Mouse (Mus musculus): ENCODE measurements around the gene Apbb2. TPM values are rescaled to one million over a fixed set of nuclear protein-coding genes. Genes with fewer than 3 reads are reported as not detected.

The Apbb2 gene
- polyA plus RNA-seq, 1 experiment, result 27.7 TPM

DNA sequence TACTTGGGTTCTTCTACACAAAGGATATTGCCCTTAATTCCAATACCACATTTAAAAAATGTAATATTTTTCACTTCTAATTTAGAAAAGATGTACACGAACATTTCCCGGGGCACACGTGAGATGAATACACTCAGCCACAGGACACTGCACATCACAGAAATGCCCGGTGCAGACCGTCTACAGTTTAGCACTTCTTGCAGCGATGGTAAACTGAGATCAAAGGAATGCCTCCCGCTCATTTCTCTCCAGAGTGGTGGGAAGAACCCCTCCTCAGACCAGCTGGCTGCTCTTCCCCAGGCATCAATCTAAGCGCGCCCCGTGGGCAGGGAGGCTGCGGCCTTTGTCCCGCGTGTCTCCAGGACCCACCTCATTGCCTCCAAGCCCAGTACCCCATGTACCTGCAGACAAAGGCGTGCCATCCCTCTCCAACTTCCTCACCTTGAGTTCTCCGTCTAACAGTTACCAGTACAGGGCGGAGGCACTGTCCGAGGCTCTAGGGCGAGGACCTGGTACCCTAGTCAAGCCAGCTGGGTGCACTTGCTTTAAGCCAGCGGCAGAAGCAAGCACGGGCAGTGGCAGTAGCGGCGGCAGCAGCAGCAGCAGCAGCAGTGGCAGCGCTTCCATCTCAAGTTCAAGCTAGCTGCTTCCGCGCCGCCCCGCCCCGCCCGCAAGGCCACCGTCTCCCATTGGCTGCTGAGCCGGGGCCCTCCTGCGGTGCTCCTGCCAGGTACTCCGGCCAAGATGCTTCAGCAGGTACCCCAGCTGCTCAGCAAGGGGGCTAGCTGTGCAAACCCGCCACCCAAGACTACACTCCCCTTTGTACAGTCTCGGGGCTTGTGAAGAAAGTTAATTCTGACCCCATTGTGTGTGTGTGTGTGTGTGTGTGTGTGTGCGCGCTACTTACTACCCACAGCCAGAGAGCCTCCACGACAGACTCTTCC is 281.3 kb downstream of the Apbb2 start:
- Histone ChIP-seq H3K27me3 (replicated peaks; ENCODE audit: control insufficient read depth, insufficient read depth, low read length) (no peaks in the 10 kb centered on the region), H3K27ac (ENCODE audit: insufficient read depth, low read depth, low read length) (no peak overlapping the region), H3K4me3 (ENCODE audit: insufficient read depth, low read depth, low read length) (peak overlapping the region; percentile 33), H3K36me3 (ENCODE audit: control insufficient read depth, insufficient read depth, low read length) (no peaks in the 10 kb centered on the region), H3K4me1 (ENCODE audit: control insufficient read depth, insufficient read depth, low read length) (peaks cover 6% of the 10 kb centered on the region; the same call in 1 of the 2 replicates)
- DNase-seq, result peak; percentile 77
- no peak for TF ChIP-seq CTCF (conservative IDR thresholded peaks at IDR 0.05; ENCODE audit: insufficient read depth, insufficient read length, low read depth, low read length)
- no peak for TF ChIP-seq POLR2A (IDR thresholded peaks at IDR 0.05; ENCODE audit: low read depth, low read length)
- 28% methylated on average over 38 of the region's 38 CpGs for WGBS

DNA sequence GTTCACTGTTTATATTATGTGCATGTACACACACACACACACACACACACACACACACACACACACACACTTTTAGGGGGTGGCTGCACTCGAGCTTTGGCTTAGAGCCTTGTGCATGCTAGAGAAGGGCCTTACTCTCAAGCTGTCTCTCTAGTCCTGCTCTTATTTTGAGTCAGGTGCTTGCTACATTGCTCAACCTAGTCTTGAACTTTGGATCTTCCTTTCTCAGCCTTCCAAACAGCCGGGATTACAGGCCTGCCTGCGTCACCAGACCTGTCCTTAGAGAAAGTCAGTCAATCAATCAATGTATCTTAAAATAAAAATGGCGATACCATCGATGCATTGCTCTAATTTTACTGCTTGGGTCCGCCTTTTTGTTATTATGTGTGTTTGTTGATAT is 287.8 kb downstream of the Apbb2 start:
- H3K4me3 ChIP-seq (ENCODE audit: insufficient read depth, low read depth, low read length), result no peak overlapping the region
- no peaks in the 10 kb centered on the region for H3K27me3 ChIP-seq (replicated peaks; ENCODE audit: control insufficient read depth, insufficient read depth, low read length)
- H3K36me3 ChIP-seq (ENCODE audit: control insufficient read depth, insufficient read depth, low read length), result no peaks in the 10 kb centered on the region
- WGBS, result 74% methylated on average over 6 of the region's 6 CpGs
- peak; percentile 47 for DNase-seq
- TF ChIP-seq POLR2A (IDR thresholded peaks at IDR 0.05; ENCODE audit: low read depth, low read length) (no peak), CTCF (conservative IDR thresholded peaks at IDR 0.05; ENCODE audit: insufficient read depth, insufficient read length, low read depth, low read length) (no peak)
- no peak overlapping the region for H3K27ac ChIP-seq (ENCODE audit: insufficient read depth, low read depth, low read length)
- peaks cover 6% of the 10 kb centered on the region; the same call in 1 of the 2 replicates for H3K4me1 ChIP-seq (ENCODE audit: control insufficient read depth, insufficient read depth, low read length)

DNA sequence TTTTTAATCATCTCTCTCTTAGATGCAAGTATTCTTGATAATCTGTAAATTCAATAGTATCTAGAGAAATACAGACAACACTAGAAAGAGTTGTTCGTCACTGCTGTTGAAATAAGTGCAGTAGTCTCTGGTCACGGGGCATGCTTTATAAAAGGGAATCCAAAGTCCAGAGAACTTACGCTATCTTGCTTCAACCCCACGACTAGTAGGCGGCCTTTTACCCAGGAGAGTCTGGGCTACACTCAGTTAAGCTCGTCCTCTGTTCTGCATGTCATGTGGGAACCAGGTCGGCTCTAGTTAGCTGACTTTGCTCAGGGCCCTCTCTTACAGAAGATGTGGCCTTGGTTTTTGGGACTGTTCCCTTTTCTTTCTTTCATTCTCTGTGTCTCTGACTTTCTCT is 289.8 kb downstream of the Apbb2 start:
- WGBS, result 62% methylated on average over 7 of the region's 7 CpGs
- DNase-seq, result peak; percentile 56
- TF ChIP-seq POLR2A (IDR thresholded peaks at IDR 0.05; ENCODE audit: low read depth, low read length), result no peak
- no peak for TF ChIP-seq CTCF (conservative IDR thresholded peaks at IDR 0.05; ENCODE audit: insufficient read depth, insufficient read length, low read depth, low read length)
- Histone ChIP-seq H3K27me3 (replicated peaks; ENCODE audit: control insufficient read depth, insufficient read depth, low read length) (no peaks in the 10 kb centered on the region), H3K4me1 (ENCODE audit: control insufficient read depth, insufficient read depth, low read length) (peaks cover 6% of the 10 kb centered on the region; the same call in 1 of the 2 replicates), H3K36me3 (ENCODE audit: control insufficient read depth, insufficient read depth, low read length) (no peaks in the 10 kb centered on the region), H3K4me3 (ENCODE audit: insufficient read depth, low read depth, low read length) (no peak overlapping the region), H3K27ac (ENCODE audit: insufficient read depth, low read depth, low read length) (no peak overlapping the region)

DNA sequence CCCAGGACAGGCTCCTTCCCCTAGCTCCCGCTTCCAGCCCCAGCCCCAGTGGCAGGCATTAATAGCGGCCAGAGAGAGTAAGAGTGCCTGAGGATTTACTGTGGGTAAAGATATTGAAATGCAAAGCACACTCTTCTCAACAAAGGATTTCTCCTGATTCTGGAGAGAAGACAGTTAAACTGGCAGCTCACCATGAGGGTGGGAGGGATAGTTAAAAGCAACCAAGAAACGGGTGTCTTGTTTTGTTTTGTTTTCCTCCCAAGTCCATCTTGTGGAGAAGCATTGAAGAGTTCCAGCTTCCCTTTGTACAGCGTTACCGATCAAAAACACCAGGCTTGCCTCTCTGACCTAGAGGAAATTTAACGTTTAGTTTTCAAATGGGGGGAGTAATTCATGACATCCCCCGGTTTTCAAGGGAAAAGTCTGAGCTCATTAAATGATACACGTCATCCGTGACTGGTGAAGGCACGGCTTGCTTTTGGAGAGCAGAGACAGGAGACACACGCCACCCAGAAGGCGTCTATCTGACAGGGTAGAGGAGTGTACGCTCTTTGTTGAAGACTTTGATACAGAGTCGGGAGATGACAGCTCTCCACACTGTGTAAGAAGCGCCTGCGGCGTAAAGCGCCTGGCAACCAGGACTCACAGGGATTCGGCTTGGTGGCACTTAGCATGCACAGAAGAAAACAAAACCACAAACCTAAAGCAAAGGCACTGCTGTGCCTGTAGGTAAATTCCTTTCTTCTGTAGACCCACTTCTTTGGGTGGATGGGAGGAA is 290.4 kb downstream of the Apbb2 start:
- no peaks in the 10 kb centered on the region for H3K27me3 ChIP-seq (replicated peaks; ENCODE audit: control insufficient read depth, insufficient read depth, low read length)
- no peak overlapping the region for H3K27ac ChIP-seq (ENCODE audit: insufficient read depth, low read depth, low read length)
- H3K4me3 ChIP-seq (ENCODE audit: insufficient read depth, low read depth, low read length), result no peak overlapping the region
- H3K4me1 ChIP-seq (ENCODE audit: control insufficient read depth, insufficient read depth, low read length), result peaks cover 6% of the 10 kb centered on the region; the same call in 1 of the 2 replicates
- DNase-seq, result no peak
- TF ChIP-seq POLR2A (IDR thresholded peaks at IDR 0.05; ENCODE audit: low read depth, low read length) (no peak), CTCF (conservative IDR thresholded peaks at IDR 0.05; ENCODE audit: insufficient read depth, insufficient read length, low read depth, low read length) (no peak)
- 61% methylated on average over 19 of the region's 19 CpGs for WGBS
- no peaks in the 10 kb centered on the region for H3K36me3 ChIP-seq (ENCODE audit: control insufficient read depth, insufficient read depth, low read length)

DNA sequence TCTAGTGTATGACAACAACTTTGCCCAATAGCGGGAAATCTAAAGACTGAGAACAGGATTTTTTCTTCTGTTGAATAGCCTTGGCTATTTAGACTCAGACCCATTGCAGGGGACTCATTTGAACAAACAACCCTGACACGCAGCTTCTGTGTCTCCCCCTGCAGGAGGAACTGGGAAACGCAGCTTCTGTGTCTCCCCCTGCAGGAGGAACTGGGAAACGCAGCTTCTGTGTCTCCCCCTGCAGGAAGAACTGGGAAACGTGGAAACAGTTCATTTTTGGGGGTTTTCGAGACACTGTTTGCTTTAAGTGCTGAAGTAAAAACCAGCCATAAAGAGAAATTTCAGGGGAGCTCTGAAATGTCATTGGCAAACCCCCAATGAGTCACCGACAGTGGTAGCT is 292.2 kb downstream of the Apbb2 start:
- 77% methylated on average over 7 of the region's 7 CpGs for WGBS
- peaks cover 6% of the 10 kb centered on the region; the same call in 1 of the 2 replicates for H3K4me1 ChIP-seq (ENCODE audit: control insufficient read depth, insufficient read depth, low read length)
- H3K36me3 ChIP-seq (ENCODE audit: control insufficient read depth, insufficient read depth, low read length), result no peaks in the 10 kb centered on the region
- H3K27me3 ChIP-seq (replicated peaks; ENCODE audit: control insufficient read depth, insufficient read depth, low read length), result no peaks in the 10 kb centered on the region
- TF ChIP-seq CTCF (conservative IDR thresholded peaks at IDR 0.05; ENCODE audit: insufficient read depth, insufficient read length, low read depth, low read length) (peak; percentile 72), POLR2A (IDR thresholded peaks at IDR 0.05; ENCODE audit: low read depth, low read length) (no peak)
- DNase-seq, result no peak
- no peak overlapping the region for H3K4me3 ChIP-seq (ENCODE audit: insufficient read depth, low read depth, low read length)
- H3K27ac ChIP-seq (ENCODE audit: insufficient read depth, low read depth, low read length), result no peak overlapping the region

DNA sequence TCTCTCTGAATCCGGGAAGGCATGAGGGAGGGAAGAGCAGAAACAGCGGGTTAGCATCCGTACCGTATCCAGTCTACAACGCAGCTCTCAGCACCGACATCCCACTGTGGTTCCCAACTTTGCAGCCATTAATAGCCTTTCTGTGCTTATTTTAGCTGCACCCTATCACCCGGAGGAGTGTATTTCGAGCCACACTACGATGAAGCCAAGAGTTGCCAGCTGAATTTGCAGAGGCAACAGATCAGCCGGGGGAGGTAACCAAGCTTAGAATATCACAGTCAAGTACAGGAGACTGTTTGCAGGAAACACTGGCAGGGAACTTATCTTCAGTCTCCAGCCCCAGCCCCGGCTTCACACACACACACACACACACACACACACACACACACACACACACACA is 295.0 kb downstream of the Apbb2 start:
- Histone ChIP-seq H3K4me1 (ENCODE audit: control insufficient read depth, insufficient read depth, low read length) (no peaks in the 10 kb centered on the region), H3K4me3 (ENCODE audit: insufficient read depth, low read depth, low read length) (no peak overlapping the region), H3K27ac (ENCODE audit: insufficient read depth, low read depth, low read length) (no peak overlapping the region), H3K36me3 (ENCODE audit: control insufficient read depth, insufficient read depth, low read length) (no peaks in the 10 kb centered on the region), H3K27me3 (replicated peaks; ENCODE audit: control insufficient read depth, insufficient read depth, low read length) (no peaks in the 10 kb centered on the region)
- WGBS, result 61% methylated on average over 11 of the region's 11 CpGs
- TF ChIP-seq CTCF (conservative IDR thresholded peaks at IDR 0.05; ENCODE audit: insufficient read depth, insufficient read length, low read depth, low read length) (no peak), POLR2A (IDR thresholded peaks at IDR 0.05; ENCODE audit: low read depth, low read length) (no peak)
- no peak for DNase-seq

DNA sequence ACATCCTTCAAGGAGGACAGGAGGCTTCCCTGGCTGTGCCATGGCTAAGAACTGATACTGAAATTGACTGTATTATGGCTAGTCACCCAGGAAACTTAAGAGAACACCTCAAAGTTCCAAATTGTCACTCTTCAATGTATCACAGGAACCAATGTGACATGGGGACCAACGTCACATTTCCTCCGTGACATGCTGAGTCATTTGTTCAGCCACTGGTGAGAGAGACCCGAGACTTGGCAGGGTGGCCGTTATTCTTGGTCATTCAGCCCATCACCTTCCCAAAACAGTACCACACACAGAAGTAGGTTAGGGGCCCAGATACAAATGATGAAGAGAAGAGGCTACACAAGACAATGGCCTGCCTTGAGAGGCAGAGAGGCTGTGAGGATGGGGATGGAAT is 295.5 kb downstream of the Apbb2 start:
- 67% methylated on average over 4 of the region's 4 CpGs for WGBS
- TF ChIP-seq POLR2A (IDR thresholded peaks at IDR 0.05; ENCODE audit: low read depth, low read length), result no peak
- TF ChIP-seq CTCF (conservative IDR thresholded peaks at IDR 0.05; ENCODE audit: insufficient read depth, insufficient read length, low read depth, low read length), result no peak

More for the DNA sequence above, 295.5 kb downstream of the Apbb2 start:
- no peaks in the 10 kb centered on the region for H3K27me3 ChIP-seq (replicated peaks; ENCODE audit: control insufficient read depth, insufficient read depth, low read length)
- H3K4me3 ChIP-seq (ENCODE audit: insufficient read depth, low read depth, low read length), result no peak overlapping the region
- no peaks in the 10 kb centered on the region for H3K4me1 ChIP-seq (ENCODE audit: control insufficient read depth, insufficient read depth, low read length)
- DNase-seq, result no peak
- H3K36me3 ChIP-seq (ENCODE audit: control insufficient read depth, insufficient read depth, low read length), result no peaks in the 10 kb centered on the region
- no peak overlapping the region for H3K27ac ChIP-seq (ENCODE audit: insufficient read depth, low read depth, low read length)

All from kidney, adult 2 months (tissue).